Mouse (Mus musculus): ENCODE measurements around the gene Nr4a1. TPM values are rescaled to one million over a fixed set of nuclear protein-coding genes. Genes with fewer than 3 reads are reported as not detected.
A peak's percentile ranks its signal among the peaks of the same experiment; 100 is the strongest.

The Nr4a1 gene
- total RNA-seq, 2 experiments from 2014 or later: 87.1 to 105 TPM

DNA sequence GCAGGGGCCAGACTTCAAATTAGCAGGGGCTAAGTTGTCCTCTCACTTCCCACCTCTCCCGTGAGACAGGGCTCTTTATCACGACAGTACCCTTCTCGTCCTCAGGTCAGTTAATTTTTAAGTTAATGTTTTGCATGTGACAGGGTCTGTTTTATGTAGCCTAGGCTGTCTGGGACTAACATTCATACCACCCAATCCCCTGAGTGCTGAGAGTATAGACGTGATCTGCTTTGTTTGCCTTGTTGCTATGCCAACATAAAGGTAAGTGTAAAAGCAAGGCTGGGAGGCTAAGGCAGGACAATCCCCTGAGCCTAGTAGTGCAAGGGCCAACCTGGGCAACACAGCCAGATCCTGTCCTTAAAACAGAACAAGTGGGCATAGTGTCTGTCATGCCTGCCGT is 55.4 kb downstream of the Nr4a1 start:
- DNase-seq (ENCODE audit: low spot score in 2 of 2): no peak

DNA sequence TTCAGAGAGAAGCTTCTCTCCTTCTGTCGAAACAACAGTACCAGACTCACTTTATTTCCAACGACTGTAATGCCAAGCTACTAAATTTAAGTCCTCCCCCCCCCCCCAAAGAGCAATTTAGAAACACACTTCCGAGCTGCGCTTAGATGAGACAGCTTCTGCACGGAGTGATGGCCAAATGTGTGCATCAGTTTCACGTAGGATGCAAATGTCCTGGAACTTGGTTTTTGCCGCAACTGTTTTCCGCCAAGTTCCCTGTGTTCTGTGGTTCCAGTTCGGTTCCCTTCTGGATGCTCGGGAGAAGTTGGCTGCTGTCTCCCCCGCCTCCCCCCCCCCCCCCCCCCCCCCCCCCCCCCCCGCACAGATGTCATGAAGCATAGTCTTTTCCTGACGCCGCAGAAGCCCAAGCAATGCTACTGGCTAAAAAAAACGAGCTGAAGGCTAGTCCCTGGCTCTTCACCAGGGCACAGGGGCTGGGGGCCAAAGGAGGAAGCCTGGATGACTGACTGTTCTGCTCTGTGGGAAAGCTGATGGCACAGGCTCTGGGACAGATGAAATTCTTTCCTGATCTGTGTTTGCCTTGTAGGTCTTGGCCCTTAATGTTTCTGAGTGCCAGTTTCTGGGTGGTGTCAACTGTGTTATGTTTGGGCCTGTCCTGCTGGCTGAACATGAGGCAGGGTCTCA is 57.2 kb downstream of the Nr4a1 start:
- peak; percentile 45 to 74 for DNase-seq (ENCODE audit: low spot score in 2 of 2)

DNA sequence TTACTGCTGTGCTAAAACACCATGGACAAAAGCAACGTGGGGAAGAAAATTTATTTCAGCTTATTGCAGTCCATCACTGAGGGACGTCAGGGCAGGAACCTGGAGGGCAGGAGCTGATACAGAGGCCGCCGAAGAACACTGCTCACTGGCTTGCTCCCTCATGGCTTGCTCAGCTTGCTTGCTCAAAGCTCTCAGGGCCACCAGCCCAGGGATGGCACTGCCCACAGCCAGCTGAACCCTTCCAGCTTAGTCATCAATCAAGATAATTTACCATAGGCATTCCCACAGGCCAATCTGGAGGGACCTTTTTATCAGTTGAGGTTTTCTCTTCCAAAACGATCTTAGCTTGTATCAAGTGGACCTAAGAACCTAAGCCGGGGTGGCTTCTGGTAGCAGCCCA is 57.9 kb downstream of the Nr4a1 start:
- DNase-seq (ENCODE audit: low spot score in 2 of 2): no peak

DNA sequence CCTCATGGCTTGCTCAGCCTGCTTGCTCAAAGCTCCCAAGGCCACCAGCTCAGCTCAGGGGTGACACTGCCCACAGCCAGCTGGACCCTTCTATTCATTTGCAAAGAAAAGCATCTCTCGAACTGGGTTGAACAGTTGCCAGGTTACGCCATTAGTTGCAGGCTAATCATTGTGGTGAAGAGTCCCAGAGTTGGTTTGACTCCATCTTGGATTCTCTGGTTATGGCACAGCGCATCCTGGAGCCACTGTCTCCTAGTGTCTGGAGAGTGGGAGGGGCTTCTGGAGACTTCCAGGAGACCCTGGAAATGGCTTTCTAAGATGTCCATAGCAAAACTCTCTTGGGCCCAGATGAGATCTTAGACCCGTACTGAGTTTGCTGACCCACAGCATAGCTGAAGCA is 61.3 kb downstream of the Nr4a1 start:
- DNase-seq (ENCODE audit: low spot score in 2 of 2): no peak

DNA sequence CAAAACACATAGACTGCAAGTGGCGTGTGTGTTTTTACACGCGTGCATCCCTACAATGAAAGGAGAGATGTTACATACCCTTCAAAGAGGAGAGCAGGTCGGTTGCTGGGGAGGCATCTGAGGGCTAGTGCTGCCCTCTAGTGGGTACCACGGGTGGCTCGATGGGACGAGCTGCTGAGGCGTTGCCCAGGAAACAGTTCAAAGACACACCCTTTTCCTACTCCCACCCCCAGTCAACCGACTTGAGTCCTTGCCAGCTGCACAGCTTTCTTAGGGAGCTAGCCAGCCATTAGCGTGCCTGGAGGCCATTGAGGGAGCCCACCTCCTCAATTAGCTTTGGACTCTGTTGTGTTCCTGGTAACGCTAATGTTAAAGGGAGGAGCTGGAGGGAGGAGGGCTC is 61.8 kb downstream of the Nr4a1 start:
- DNase-seq (ENCODE audit: low spot score in 2 of 2): peak; percentile 89 to 97

DNA sequence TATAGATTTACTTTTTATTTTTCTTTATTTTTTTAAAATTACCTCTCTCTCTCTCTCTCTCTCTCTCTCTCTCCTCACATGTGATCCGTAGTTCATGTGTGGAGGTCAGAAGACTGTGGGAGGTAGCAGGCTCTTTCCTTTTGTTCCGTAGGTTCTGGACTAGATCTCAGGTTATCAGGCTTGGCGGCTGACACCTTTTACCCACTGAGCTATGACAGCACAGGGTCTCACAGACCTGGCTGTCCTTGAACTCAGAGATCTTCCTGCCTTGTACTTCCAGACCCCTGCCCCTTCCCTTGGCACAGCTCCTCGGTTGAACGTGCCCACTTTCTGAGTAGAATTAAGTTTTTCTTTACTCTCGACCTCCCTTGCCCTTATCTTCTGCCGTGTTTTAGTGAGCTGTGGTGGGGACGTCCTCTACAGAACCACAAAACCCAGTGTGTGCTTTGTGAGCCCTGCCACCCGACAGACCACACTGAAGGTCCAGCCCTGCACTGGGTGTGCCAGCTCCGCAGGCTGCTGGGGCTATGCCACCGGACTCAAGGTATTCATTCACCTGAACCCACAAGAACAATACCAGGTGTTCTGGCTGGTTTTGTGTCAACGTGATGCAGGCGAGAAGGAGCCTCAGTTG is 62.3 kb downstream of the Nr4a1 start:
- no peak for DNase-seq (ENCODE audit: low spot score in 2 of 2)

DNA sequence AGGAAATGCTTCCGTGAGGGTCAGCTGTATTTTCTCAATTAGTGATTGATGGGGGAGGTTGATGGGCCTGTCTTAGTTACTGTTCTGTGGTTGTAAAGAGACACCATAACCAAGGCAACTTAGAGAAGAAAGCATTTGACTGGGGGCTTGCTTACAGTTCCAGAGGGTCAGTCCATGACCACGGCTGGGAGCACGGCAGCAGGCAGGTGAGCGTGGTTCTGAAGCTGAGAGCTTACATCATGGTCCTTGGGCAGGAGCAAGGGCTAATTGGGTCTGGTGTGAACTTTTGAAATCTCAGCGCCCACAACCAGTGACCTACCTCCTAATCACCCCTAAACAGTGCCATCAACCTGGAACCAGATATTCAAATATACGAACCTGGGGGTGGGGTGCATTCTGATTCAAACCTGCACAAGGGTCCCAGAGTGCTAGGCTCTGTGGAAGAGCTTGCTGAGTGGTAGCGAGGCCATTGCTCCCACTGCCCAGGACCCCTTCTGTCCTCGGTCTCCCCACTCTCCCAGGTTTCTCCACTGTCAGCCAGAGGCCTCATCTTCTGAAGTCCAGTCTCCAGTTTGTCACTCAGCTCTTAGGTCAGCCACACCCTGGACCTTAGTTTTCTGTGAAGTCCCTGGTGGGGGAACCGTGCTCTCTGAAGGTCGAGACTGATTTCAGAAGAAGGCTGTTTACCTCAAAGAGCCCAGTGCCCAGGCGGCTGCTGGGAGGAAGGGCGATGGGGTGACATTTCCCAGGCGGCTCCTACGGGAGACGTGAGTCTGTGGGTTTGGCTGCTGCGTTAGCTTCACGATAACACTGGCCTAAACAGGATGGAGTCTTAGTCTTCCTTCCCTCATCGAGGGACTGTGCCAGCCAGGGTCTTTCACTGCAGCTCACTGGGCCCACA is 63.1 kb downstream of the Nr4a1 start:
- no peak for DNase-seq (ENCODE audit: low spot score in 2 of 2)

DNA sequence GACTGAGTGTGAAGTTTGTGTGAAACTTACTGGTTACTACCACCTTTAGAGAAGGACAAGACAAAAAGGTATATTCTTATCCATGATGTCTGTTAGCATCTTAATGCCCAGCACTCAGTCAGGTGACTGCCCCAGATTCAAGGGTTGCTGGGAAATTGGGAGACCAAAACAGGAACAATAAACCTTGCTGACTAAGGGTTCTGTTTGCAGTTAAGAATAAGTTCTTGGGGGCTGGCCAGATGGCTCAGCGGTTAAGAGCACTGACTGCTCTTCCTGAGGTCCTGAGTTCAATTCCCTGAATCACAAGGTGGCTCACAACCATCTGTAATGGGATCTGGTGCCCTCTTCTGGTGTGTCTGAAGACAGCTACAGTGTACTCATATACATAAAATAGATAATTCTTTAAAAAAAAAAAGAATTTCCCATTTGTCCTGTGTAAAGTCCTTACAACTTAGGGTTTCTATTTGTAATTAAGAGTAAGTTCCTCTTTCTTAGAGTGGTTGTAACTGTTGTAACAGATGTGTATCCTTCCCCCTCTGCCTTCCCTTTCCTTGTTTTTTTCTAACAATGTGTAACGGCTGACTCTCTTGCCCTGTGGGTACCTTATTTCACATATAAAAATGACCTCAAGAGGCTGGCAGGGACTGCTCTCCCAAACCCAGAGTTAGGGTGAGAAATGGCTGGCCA is 63.9 kb downstream of the Nr4a1 start:
- no peak for DNase-seq (ENCODE audit: low spot score in 2 of 2)

DNA sequence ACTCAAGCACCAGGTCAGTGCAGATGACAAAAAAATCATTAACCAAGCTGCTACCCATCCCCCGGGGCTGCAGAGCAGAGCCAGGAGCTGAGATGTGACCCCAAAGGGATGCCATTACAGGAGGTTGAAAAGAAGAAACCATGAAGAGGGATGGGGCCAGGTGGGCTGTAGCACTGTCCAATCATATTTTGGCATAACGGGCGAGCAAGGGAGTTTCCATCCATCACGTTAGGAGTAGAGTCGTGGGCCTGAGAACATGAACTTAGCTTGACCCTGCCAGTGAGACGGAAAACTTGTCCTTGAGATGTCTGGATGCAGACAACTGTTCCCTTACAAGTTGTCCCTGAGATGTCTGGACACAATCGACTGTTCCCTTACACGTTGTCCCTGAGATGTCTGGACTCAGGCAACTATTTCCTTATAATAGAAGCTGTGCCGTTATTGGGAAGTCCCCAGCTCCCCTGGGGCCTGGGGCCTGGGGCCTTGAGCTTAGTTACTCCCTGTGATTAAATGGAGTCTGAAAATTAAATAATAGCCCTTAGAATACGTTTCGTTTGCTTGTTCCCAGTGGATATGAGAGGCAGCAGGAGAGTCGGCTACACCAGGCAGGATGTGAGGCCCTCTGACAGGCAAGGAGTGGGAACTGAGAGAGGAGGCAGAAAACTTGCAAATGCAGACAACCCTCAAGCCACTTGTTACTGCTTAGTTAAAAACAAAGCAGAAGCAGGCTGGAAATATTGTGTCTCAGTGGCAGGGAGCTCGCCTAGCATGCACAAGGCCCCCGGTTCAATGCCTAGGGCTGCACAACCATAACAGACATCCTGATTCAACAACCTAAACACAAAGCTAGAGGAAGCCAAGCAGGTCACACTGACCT is 65.1 kb downstream of the Nr4a1 start:
- DNase-seq (ENCODE audit: low spot score in 2 of 2): no peak

DNA sequence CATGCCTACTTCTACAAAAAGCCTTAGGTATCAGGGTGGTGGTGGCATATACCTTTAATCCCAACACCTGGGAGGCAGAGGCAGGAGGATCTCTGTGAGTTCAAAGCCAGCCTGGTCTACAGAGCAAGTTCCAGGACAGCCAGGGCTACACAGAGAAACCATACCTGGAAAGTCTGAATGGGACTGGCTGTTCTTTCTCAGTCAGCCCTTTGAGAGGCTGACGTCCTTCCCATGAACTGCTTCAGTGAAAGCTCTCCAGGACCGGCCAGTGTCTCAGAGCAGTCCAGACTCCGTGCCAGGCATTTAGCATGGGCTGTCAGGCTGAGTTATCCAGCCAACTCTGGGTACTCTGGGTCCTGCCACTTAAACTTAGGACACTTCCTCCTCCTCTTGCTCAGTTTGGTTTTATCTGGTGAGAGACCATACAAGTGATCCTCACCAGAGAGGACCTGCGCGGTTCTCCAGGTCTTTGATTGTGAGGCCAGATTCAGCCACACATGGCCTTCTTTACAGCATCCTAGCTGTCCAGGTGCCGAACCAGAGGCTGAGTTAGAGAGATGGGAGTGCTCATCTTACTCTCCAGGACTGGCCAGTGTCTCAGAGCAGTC is 66.0 kb downstream of the Nr4a1 start:
- DNase-seq (ENCODE audit: low spot score in 2 of 2): no peak

DNA sequence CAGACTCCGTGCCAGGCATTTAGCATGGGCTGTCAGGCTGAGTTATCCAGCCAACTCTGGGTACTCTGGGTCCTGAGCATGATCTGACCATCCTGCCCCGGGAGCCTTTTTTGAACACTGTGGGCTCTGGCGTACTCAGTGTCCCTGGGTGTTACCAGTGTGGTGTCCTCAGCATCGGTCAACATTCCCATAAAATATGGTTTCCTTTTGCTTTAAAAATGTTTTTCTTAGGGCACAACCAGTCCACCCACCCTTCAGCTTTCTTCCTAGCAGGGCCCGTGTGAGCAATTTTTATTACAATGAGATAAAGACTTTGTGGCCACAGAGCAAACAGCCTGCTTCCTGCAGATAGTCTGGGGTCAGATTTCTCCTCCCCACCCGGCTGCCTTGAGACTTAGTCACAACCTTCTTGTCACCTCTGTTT is 66.6 kb downstream of the Nr4a1 start:
- no peak for DNase-seq (ENCODE audit: low spot score in 2 of 2)

DNA sequence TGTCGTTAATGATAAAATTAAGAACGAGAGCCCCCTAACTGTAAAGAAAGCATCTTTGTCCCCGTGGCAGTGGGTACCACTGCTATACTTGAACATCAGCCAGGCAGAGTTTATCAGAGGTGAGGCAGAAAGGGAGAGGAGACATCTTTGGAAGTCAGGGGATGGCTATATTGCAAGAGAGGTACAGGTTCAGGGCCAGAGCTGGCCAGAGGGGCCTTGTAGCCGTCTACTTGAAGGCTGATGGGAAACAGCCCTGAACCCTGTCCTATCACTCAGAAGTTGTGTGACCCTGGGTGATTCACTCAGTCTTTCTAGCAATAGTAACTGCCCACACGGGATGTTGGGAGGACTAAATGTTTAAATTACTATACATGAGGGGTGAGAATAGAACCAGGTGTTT is 67.1 kb downstream of the Nr4a1 start:
- DNase-seq (ENCODE audit: low spot score in 2 of 2): no peak

DNA sequence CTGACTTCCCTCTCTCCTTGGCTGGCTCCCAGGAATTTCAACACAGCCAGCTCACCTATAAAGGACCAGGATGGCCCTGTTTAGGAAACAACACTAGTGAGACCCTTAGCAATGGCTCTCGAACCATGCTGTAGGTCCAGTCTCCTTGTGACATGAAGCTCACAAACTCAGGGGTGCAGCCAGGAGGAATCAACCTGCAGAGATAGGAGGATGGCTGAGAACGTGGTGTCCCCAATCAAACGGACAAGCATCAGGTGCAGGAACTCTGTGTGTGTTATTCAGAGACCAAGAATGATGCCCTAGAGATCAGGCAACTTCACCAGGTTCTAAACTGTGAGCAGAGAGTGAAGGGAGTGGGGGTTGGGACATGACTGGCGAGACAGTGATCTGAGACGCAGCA is 68.0 kb downstream of the Nr4a1 start:
- DNase-seq (ENCODE audit: low spot score in 2 of 2): no peak

DNA sequence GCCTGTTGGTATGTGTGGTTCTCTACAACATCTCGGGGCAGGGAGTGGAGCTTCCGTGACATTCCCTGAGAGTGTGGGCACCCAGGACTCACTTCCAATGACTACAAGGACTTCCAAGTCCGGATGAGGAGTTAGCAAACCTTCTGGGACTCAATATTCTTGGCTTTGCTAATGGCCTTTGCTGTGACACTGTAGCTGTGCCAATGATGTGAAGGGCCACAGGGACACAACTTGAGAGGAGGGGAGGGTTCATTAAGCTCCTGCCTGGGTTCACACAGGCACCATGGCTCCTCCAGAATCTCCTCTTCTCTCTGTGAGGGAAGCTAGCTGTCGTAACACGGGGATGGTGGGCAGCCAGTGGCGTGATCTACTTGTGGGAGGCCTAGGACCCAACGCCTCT is 68.6 kb downstream of the Nr4a1 start:
- DNase-seq (ENCODE audit: low spot score in 2 of 2): no peak

DNA sequence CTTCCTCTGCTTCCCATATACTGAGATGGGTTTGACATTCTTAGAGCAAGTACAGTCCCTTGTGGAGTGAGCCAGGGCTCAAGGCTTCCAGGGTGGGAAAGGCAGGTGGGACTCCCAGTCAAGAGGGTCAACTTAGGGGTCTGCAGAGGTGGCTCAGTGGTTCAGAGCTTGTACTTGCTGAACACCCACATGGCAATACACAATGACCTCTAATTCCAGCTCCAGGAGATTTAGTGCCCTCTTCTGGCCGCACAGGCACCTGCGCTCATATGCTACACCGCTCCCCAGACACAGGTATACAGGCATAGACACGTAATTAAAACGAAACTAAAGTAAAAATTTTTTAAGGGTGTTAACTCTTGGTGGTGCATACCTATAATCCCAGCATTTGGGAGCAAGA is 69.4 kb downstream of the Nr4a1 start:
- DNase-seq (ENCODE audit: low spot score in 2 of 2): no peak

Other genes with a start within 250 kb of the Nr4a1 start
- gene Gm47841, start 206.9 kb upstream of the Nr4a1 start, total RNA-seq (2021): not detected
- 1 to 10 TPM; 1.3 to 1.6 TPM for gene Fignl2, start 175.7 kb upstream of the Nr4a1 start, total RNA-seq (2021)
- gene Ankrd33, start 138.5 kb upstream of the Nr4a1 start, total RNA-seq (2021): not detected
- gene Acvrl1, start 125.7 kb upstream of the Nr4a1 start, total RNA-seq (2021): 1 to 10 TPM; 9.7 to 9.9 TPM
- gene Acvr1b, start 80.2 kb upstream of the Nr4a1 start, total RNA-seq (2021): 10 to 100 TPM; 88.8 to 90.3 TPM
- gene Grasp, start 30.1 kb upstream of the Nr4a1 start, total RNA-seq (2021): 10 to 100 TPM; 75.9 to 86.7 TPM
- 10 to 100 TPM; 53.2 to 57.5 TPM for gene Atg101, start 30.0 kb downstream of the Nr4a1 start, total RNA-seq (2021)
- under 1 TPM; 0.27 to 0.66 TPM for gene 6030408B16Rik, start 38.9 kb downstream of the Nr4a1 start, total RNA-seq (2021)
- gene Krt80, start 115.9 kb downstream of the Nr4a1 start, total RNA-seq (2021): under 1 TPM; 0.25 to 0.40 TPM
- gene Krt7, start 156.8 kb downstream of the Nr4a1 start, total RNA-seq (2021): not detected
- under 1 TPM; 0.18 to 0.40 TPM for gene Krt87, start 184.5 kb downstream of the Nr4a1 start, total RNA-seq (2021)
- gene Krt88, start 193.5 kb downstream of the Nr4a1 start, total RNA-seq (2021): not detected
- not detected for gene Krt81, start 209.5 kb downstream of the Nr4a1 start, total RNA-seq (2021)
- gene Krt86, start 219.2 kb downstream of the Nr4a1 start, total RNA-seq (2021): under 1 TPM in 1 of 2 experiments, not detected in 1; 0.15 TPM
- gene Krt83, start 237.2 kb downstream of the Nr4a1 start, total RNA-seq (2021): not detected

Data from layer of hippocampus, adult 18-20 months (tissue).